Mouse (Mus musculus) heart, embryonic 16.5 days (tissue): Measurements from ENCODE around the gene Slc6a1. TPM values are rescaled to one million over a fixed set of nuclear protein-coding genes. Genes with fewer than 3 reads are reported as not detected.

Experiments used
- ATAC-seq: fragments of 200-750 bp; cut with Nextera tagmentation; replicated peaks from 2 replicates; pipeline ENCODE4 v1.8.0; 2017; ENCODE audit warnings: moderate number of reproducible peaks; ENCODE audit not compliant: insufficient read depth, low FRiP score; ENCODE audit errors: extremely low read depth
- H3K27ac ChIP-seq: fragments of 300-500 bp; sonication (generic); 2 replicates; pipeline ENCODE4 v1.5.1; 2014; ENCODE audit warnings: mild to moderate bottlenecking, low read length, control low read depth, moderate library complexity
- H3K27me3 ChIP-seq: fragments of 300-500 bp; sonication (generic); 2 replicates; pipeline ENCODE4 v1.6.1; 2014; ENCODE audit warnings: low read length, mixed read lengths; ENCODE audit not compliant: control insufficient read depth, insufficient read depth
- H3K36me3 ChIP-seq: fragments of 300-500 bp; sonication (generic); 2 replicates; pipeline ENCODE4 v1.6.1; 2014; ENCODE audit not compliant: control insufficient read depth, insufficient read depth
- H3K4me1 ChIP-seq: fragments of 300-500 bp; sonication (generic); 2 replicates; pipeline ENCODE4 v1.6.1; 2014; ENCODE audit warnings: low read length, mixed read lengths; ENCODE audit not compliant: control insufficient read depth, insufficient read depth
- H3K4me2 ChIP-seq: fragments of 300-500 bp; sonication (generic); 2 replicates; pipeline ENCODE4 v1.6.1; 2014; ENCODE audit warnings: low read depth, mild to moderate bottlenecking, control low read depth, low read length
- H3K4me3 ChIP-seq: fragments of 300-500 bp; sonication (generic); 2 replicates; pipeline ENCODE4 v1.5.1; 2014; ENCODE audit warnings: mild to moderate bottlenecking, control low read depth, low read length
- H3K9ac ChIP-seq: fragments of 300-500 bp; sonication (generic); 2 replicates; pipeline ENCODE4 v1.6.1; 2014; ENCODE audit warnings: low read length, control low read depth
- H3K9me3 ChIP-seq: fragments of 300-500 bp; sonication (generic); replicated peaks from 2 replicates; pipeline ENCODE4 v1.6.1; 2016; ENCODE audit warnings: low read length; ENCODE audit not compliant: control insufficient read depth
- WGBS: fragments of 180-500 bp; shearing (Covaris S2); extraction: QIAGEN DNeasy Blood & Tissue Kit; methylation state at CpG from one replicate; pipeline ENCODE4 v1.1.7; 2014; 5-methylcytosine and 5-hydroxymethylcytosine counted together
- polyA plus RNA-seq: library from polyadenylated mRNA; unstranded; fragments of >200 nt; fragmentation: Nextera tagmentation; extraction: Ambion mirVana; gene quantifications from 2 replicates; pipeline ENCODE4 v1.2.1, GENCODE M21; 2015

Gene Slc6a1
- polyA plus RNA-seq, 1 experiment from 2014 or later, result 0.42 TPM

- WGBS, result 64% methylated on average over 4 of the region's 4 CpGs
- H3K9me3 ChIP-seq, result no peaks in the 10 kb centered on the region
- H3K4me1 ChIP-seq, result no peaks in the 10 kb centered on the region
- no peak overlapping the region for H3K9ac ChIP-seq
- no peaks in the 10 kb centered on the region for H3K27me3 ChIP-seq
- no peak overlapping the region for H3K4me2 ChIP-seq
- H3K27ac ChIP-seq, result no peak overlapping the region
- no peaks in the 10 kb centered on the region for H3K36me3 ChIP-seq
- H3K4me3 ChIP-seq, result no peak overlapping the region
- no peak for ATAC-seq
These were observed 79.9 kb downstream of the Slc6a1 start for GRCm38 (mm10) chr6:114362355-114362754.

GRCm38 (mm10) chr6:114363740-114364139, 81.3 kb downstream of the Slc6a1 start:
- Histone ChIP-seq H3K4me3 (no peak overlapping the region), H3K27ac (no peak overlapping the region), H3K27me3 (no peaks in the 10 kb centered on the region), H3K9me3 (no peaks in the 10 kb centered on the region), H3K36me3 (no peaks in the 10 kb centered on the region), H3K4me2 (no peak overlapping the region), H3K4me1 (no peaks in the 10 kb centered on the region), H3K9ac (no peak overlapping the region)
- no peak for ATAC-seq
- 78% methylated on average over 8 of the region's 8 CpGs for WGBS

GRCm38 (mm10) chr6:114364734-114365133, 82.3 kb downstream of the Slc6a1 start:
- Histone ChIP-seq H3K4me1 (no peaks in the 10 kb centered on the region), H3K9me3 (no peaks in the 10 kb centered on the region), H3K4me2 (no peak overlapping the region), H3K4me3 (no peak overlapping the region), H3K36me3 (no peaks in the 10 kb centered on the region), H3K9ac (no peak overlapping the region), H3K27me3 (no peaks in the 10 kb centered on the region), H3K27ac (no peak overlapping the region)
- ATAC-seq, result no peak
- 65% methylated on average over 5 of the region's 5 CpGs for WGBS

- no peak overlapping the region for H3K4me2 ChIP-seq
These were observed 83.8 kb downstream of the Slc6a1 start for GRCm38 (mm10) chr6:114366191-114366590.

More at GRCm38 (mm10) chr6:114366191-114366590, 83.8 kb downstream of the Slc6a1 start:
- no peaks in the 10 kb centered on the region for H3K36me3 ChIP-seq
- WGBS, result 61% methylated on average over 5 of the region's 5 CpGs
- no peak overlapping the region for H3K27ac ChIP-seq
- ATAC-seq, result no peak
- H3K27me3 ChIP-seq, result no peaks in the 10 kb centered on the region
- H3K4me3 ChIP-seq, result no peak overlapping the region
- H3K4me1 ChIP-seq, result no peaks in the 10 kb centered on the region
- no peaks in the 10 kb centered on the region for H3K9me3 ChIP-seq
- H3K9ac ChIP-seq, result no peak overlapping the region

Other genes starting within 250 kb of the Slc6a1 start
- 0.10 and 0.12 TPM in 2 replicates for gene Atp2b2, start 240.0 kb upstream of the Slc6a1 start, polyA plus RNA-seq
- gene Slc6a11, start 151.4 kb upstream of the Slc6a1 start, polyA plus RNA-seq, result not detected in 2 replicates
- gene Hrh1, start 115.3 kb downstream of the Slc6a1 start, polyA plus RNA-seq, result not detected in 2 replicates